Mouse (Mus musculus): ENCODE data around the gene Cgnl1. TPM values are rescaled to one million over a fixed set of nuclear protein-coding genes. Genes with fewer than 3 reads are reported as not detected.
"Not testable (repeated sequence)": the region's sequence is repeated elsewhere in the genome, so short reads cannot be mapped to it uniquely, and the experiment has no call there.

Gene Cgnl1
- polyA plus RNA-seq, 1 experiment from 2014 or later, result 4.6 TPM

GRCm38 (mm10) chr9:71623871-71624569 is 147.4 kb downstream of the Cgnl1 start:
- DNase-seq (ENCODE audit: low spot score, missing footprints) (no peak), ATAC-seq (ENCODE audit: low FRiP score) (0 out of 2 replicates have a peak, but pooled peaks have one; percentile 30)
- Histone ChIP-seq H3K27ac (ENCODE audit: low read depth, low read length) (no peak overlapping the region), H3K4me2 (no peak overlapping the region), H3K27me3 (ENCODE audit: control insufficient read depth, insufficient read depth, low read length) (no peaks in the 10 kb centered on the region), H3K4me3 (ENCODE audit: low read depth, low read length) (no peak overlapping the region), H3K9me3 (ENCODE audit: control insufficient read depth, low read length) (no peaks in the 10 kb centered on the region), H3K4me1 (ENCODE audit: control insufficient read depth, insufficient read depth, low read length) (no peaks in the 10 kb centered on the region), H3K36me3 (ENCODE audit: control insufficient read depth, insufficient read depth, low read length) (no peaks in the 10 kb centered on the region), H3K9ac (ENCODE audit: low read length) (no peak overlapping the region)
- 33% methylated on average over 4 of the region's 4 CpGs for WGBS

GRCm38 (mm10) chr9:71622593-71622992 is 148.8 kb downstream of the Cgnl1 start:
- DNase-seq (ENCODE audit: low spot score, missing footprints), result no peak
- H3K4me2 ChIP-seq, result no peak overlapping the region
- no peak overlapping the region for H3K4me3 ChIP-seq (ENCODE audit: low read depth, low read length)
- no peaks in the 10 kb centered on the region for H3K27me3 ChIP-seq (ENCODE audit: control insufficient read depth, insufficient read depth, low read length)
- H3K4me1 ChIP-seq (ENCODE audit: control insufficient read depth, insufficient read depth, low read length), result no peaks in the 10 kb centered on the region
- H3K36me3 ChIP-seq (ENCODE audit: control insufficient read depth, insufficient read depth, low read length), result no peaks in the 10 kb centered on the region
- H3K9ac ChIP-seq (ENCODE audit: low read length), result no peak overlapping the region
- H3K27ac ChIP-seq (ENCODE audit: low read depth, low read length), result no peak overlapping the region
- no peak for ATAC-seq (ENCODE audit: low FRiP score)
- no peaks in the 10 kb centered on the region for H3K9me3 ChIP-seq (ENCODE audit: control insufficient read depth, low read length)
- 76% methylated on average over 3 of the region's 3 CpGs for WGBS

- 85% methylated on average over 4 of the region's 4 CpGs for WGBS
- H3K36me3 ChIP-seq (ENCODE audit: control insufficient read depth, insufficient read depth, low read length), result no peaks in the 10 kb centered on the region
- no peak for ATAC-seq (ENCODE audit: low FRiP score)
- no peak for DNase-seq (ENCODE audit: low spot score, missing footprints)
- no peak overlapping the region for H3K27ac ChIP-seq (ENCODE audit: low read depth, low read length)
- H3K9me3 ChIP-seq (ENCODE audit: control insufficient read depth, low read length), result no peaks in the 10 kb centered on the region
- no peak overlapping the region for H3K4me3 ChIP-seq (ENCODE audit: low read depth, low read length)
- no peaks in the 10 kb centered on the region for H3K4me1 ChIP-seq (ENCODE audit: control insufficient read depth, insufficient read depth, low read length)
- no peak overlapping the region for H3K9ac ChIP-seq (ENCODE audit: low read length)
- no peak overlapping the region for H3K4me2 ChIP-seq
- no peaks in the 10 kb centered on the region for H3K27me3 ChIP-seq (ENCODE audit: control insufficient read depth, insufficient read depth, low read length)
These were observed 149.4 kb downstream of the Cgnl1 start for GRCm38 (mm10) chr9:71621968-71622367.

GRCm38 (mm10) chr9:71620116-71620515 is 151.3 kb downstream of the Cgnl1 start:
- not testable (repeated sequence) for H3K27ac ChIP-seq (ENCODE audit: low read depth, low read length); H3K36me3 ChIP-seq (ENCODE audit: control insufficient read depth, insufficient read depth, low read length); H3K4me3 ChIP-seq (ENCODE audit: low read depth, low read length); DNase-seq (ENCODE audit: low spot score, missing footprints); H3K9me3 ChIP-seq (ENCODE audit: control insufficient read depth, low read length); ATAC-seq (ENCODE audit: low FRiP score); H3K4me2 ChIP-seq; H3K27me3 ChIP-seq (ENCODE audit: control insufficient read depth, insufficient read depth, low read length); H3K4me1 ChIP-seq (ENCODE audit: control insufficient read depth, insufficient read depth, low read length); H3K9ac ChIP-seq (ENCODE audit: low read length)
- WGBS, result 83% methylated on average over 5 of the region's 5 CpGs

- no peaks in the 10 kb centered on the region for H3K4me1 ChIP-seq (ENCODE audit: control insufficient read depth, insufficient read depth, low read length)
- H3K27ac ChIP-seq (ENCODE audit: low read depth, low read length), result no peak overlapping the region
- no peak overlapping the region for H3K4me2 ChIP-seq
- ATAC-seq (ENCODE audit: low FRiP score) (no peak), DNase-seq (ENCODE audit: low spot score, missing footprints) (no peak)
- H3K9ac ChIP-seq (ENCODE audit: low read length), result no peak overlapping the region
- no peaks in the 10 kb centered on the region for H3K36me3 ChIP-seq (ENCODE audit: control insufficient read depth, insufficient read depth, low read length)
- 54% methylated on average over 8 of the region's 8 CpGs for WGBS
- H3K27me3 ChIP-seq (ENCODE audit: control insufficient read depth, insufficient read depth, low read length), result no peaks in the 10 kb centered on the region
- H3K4me3 ChIP-seq (ENCODE audit: low read depth, low read length), result no peak overlapping the region
- no peaks in the 10 kb centered on the region for H3K9me3 ChIP-seq (ENCODE audit: control insufficient read depth, low read length)
These were observed 154.0 kb downstream of the Cgnl1 start for GRCm38 (mm10) chr9:71617363-71617762.

GRCm38 (mm10) chr9:71616185-71616584 is 155.2 kb downstream of the Cgnl1 start:
- Histone ChIP-seq H3K27ac (ENCODE audit: low read depth, low read length) (no peak overlapping the region), H3K9me3 (ENCODE audit: control insufficient read depth, low read length) (no peaks in the 10 kb centered on the region), H3K4me2 (no peak overlapping the region), H3K4me1 (ENCODE audit: control insufficient read depth, insufficient read depth, low read length) (no peaks in the 10 kb centered on the region), H3K4me3 (ENCODE audit: low read depth, low read length) (no peak overlapping the region), H3K36me3 (ENCODE audit: control insufficient read depth, insufficient read depth, low read length) (no peaks in the 10 kb centered on the region), H3K27me3 (ENCODE audit: control insufficient read depth, insufficient read depth, low read length) (no peaks in the 10 kb centered on the region), H3K9ac (ENCODE audit: low read length) (no peak overlapping the region)
- DNase-seq (ENCODE audit: low spot score, missing footprints) (peak; percentile 98), ATAC-seq (ENCODE audit: low FRiP score) (peak; percentile 24; the same call in 1 of the 2 replicates)
- WGBS, result 17% methylated on average over 3 of the region's 3 CpGs

- 29% methylated on average over 2 of the region's 2 CpGs for WGBS
- no peaks in the 10 kb centered on the region for H3K36me3 ChIP-seq (ENCODE audit: control insufficient read depth, insufficient read depth, low read length)
- no peak overlapping the region for H3K4me3 ChIP-seq (ENCODE audit: low read depth, low read length)
- ATAC-seq (ENCODE audit: low FRiP score) (no peak), DNase-seq (ENCODE audit: low spot score, missing footprints) (no peak)
- no peak overlapping the region for H3K27ac ChIP-seq (ENCODE audit: low read depth, low read length)
- H3K27me3 ChIP-seq (ENCODE audit: control insufficient read depth, insufficient read depth, low read length), result no peaks in the 10 kb centered on the region
- H3K9me3 ChIP-seq (ENCODE audit: control insufficient read depth, low read length), result no peaks in the 10 kb centered on the region
- H3K4me1 ChIP-seq (ENCODE audit: control insufficient read depth, insufficient read depth, low read length), result no peaks in the 10 kb centered on the region
- no peak overlapping the region for H3K9ac ChIP-seq (ENCODE audit: low read length)
- no peak overlapping the region for H3K4me2 ChIP-seq
These were observed 156.8 kb downstream of the Cgnl1 start for GRCm38 (mm10) chr9:71614643-71615042.

GRCm38 (mm10) chr9:71612981-71613380 is 158.4 kb downstream of the Cgnl1 start:
- Histone ChIP-seq H3K9ac (ENCODE audit: low read length) (no peak overlapping the region), H3K4me3 (ENCODE audit: low read depth, low read length) (no peak overlapping the region), H3K9me3 (ENCODE audit: control insufficient read depth, low read length) (no peaks in the 10 kb centered on the region), H3K4me2 (no peak overlapping the region), H3K36me3 (ENCODE audit: control insufficient read depth, insufficient read depth, low read length) (no peaks in the 10 kb centered on the region), H3K27ac (ENCODE audit: low read depth, low read length) (no peak overlapping the region), H3K4me1 (ENCODE audit: control insufficient read depth, insufficient read depth, low read length) (no peaks in the 10 kb centered on the region), H3K27me3 (ENCODE audit: control insufficient read depth, insufficient read depth, low read length) (no peaks in the 10 kb centered on the region)
- no peak for ATAC-seq (ENCODE audit: low FRiP score)
- DNase-seq (ENCODE audit: low spot score, missing footprints), result no peak
- WGBS, result 79% methylated on average over 6 of the region's 6 CpGs

GRCm38 (mm10) chr9:71611876-71612275 is 159.5 kb downstream of the Cgnl1 start:
- H3K4me2 ChIP-seq, result no peak overlapping the region

More at GRCm38 (mm10) chr9:71611876-71612275, 159.5 kb downstream of the Cgnl1 start:
- no peaks in the 10 kb centered on the region for H3K4me1 ChIP-seq (ENCODE audit: control insufficient read depth, insufficient read depth, low read length)
- ATAC-seq (ENCODE audit: low FRiP score), result no peak
- H3K27ac ChIP-seq (ENCODE audit: low read depth, low read length), result no peak overlapping the region
- WGBS, result 74% methylated on average over 4 of the region's 4 CpGs
- no peaks in the 10 kb centered on the region for H3K27me3 ChIP-seq (ENCODE audit: control insufficient read depth, insufficient read depth, low read length)
- no peak overlapping the region for H3K4me3 ChIP-seq (ENCODE audit: low read depth, low read length)
- H3K9ac ChIP-seq (ENCODE audit: low read length), result no peak overlapping the region
- no peaks in the 10 kb centered on the region for H3K9me3 ChIP-seq (ENCODE audit: control insufficient read depth, low read length)
- no peak for DNase-seq (ENCODE audit: low spot score, missing footprints)
- H3K36me3 ChIP-seq (ENCODE audit: control insufficient read depth, insufficient read depth, low read length), result no peaks in the 10 kb centered on the region

All from midbrain, embryonic 11.5 days (tissue).